Mouse (Mus musculus): ENCODE measurements around the gene Sema3f. TPM values are rescaled to one million over a fixed set of nuclear protein-coding genes. Genes with fewer than 3 reads are reported as not detected.

Sema3f gene
- polyA plus RNA-seq, 1 experiment from 2014 or later, result 21.3 TPM

GRCm38 (mm10) chr9:107653474-107653873 lies 56.8 kb downstream of the Sema3f start:
- Histone ChIP-seq H3K4me3 (replicated peaks) (no peak overlapping the region), H3K9ac (no peak overlapping the region), H3K36me3 (no peaks in the 10 kb centered on the region), H3K27ac (no peak overlapping the region), H3K4me1 (peaks cover 7% of the 10 kb centered on the region; the same call in 1 of the 2 replicates), H3K9me3 (no peaks in the 10 kb centered on the region), H3K4me2 (no peak overlapping the region), H3K27me3 (replicated peaks) (no peaks in the 10 kb centered on the region)
- 74% methylated on average over 2 of the region's 2 CpGs for WGBS
- ATAC-seq (ENCODE audit: insufficient read depth, low FRiP score, low read depth), result no peak

- Histone ChIP-seq H3K27ac (no peak overlapping the region), H3K4me1 (peaks cover 7% of the 10 kb centered on the region; the same call in 1 of the 2 replicates), H3K9ac (no peak overlapping the region), H3K4me2 (no peak overlapping the region), H3K27me3 (replicated peaks) (no peaks in the 10 kb centered on the region), H3K36me3 (no peaks in the 10 kb centered on the region), H3K9me3 (no peaks in the 10 kb centered on the region), H3K4me3 (replicated peaks) (no peak overlapping the region)
- ATAC-seq (ENCODE audit: insufficient read depth, low FRiP score, low read depth), result 0 out of 2 replicates have a peak, but pooled peaks have one; percentile 15
- 31% methylated on average over 12 of the region's 12 CpGs for WGBS
Observed at GRCm38 (mm10) chr9:107650708-107651481, 59.4 kb downstream of the Sema3f start.

GRCm38 (mm10) chr9:107650225-107650624 lies 60.0 kb downstream of the Sema3f start:
- no peak for ATAC-seq (ENCODE audit: insufficient read depth, low FRiP score, low read depth)
- no peaks in the 10 kb centered on the region for H3K9me3 ChIP-seq
- H3K4me2 ChIP-seq, result no peak overlapping the region
- 69% methylated on average over 7 of the region's 7 CpGs for WGBS
- no peak overlapping the region for H3K9ac ChIP-seq
- H3K27ac ChIP-seq, result no peak overlapping the region
- no peaks in the 10 kb centered on the region for H3K27me3 ChIP-seq (replicated peaks)
- H3K36me3 ChIP-seq, result no peaks in the 10 kb centered on the region
- peaks cover 9% of the 10 kb centered on the region; the same call in 1 of the 2 replicates for H3K4me1 ChIP-seq
- H3K4me3 ChIP-seq (replicated peaks), result no peak overlapping the region

- H3K4me1 ChIP-seq, result peaks cover 15% of the 10 kb centered on the region; the same call in 1 of the 2 replicates
- H3K9me3 ChIP-seq, result no peaks in the 10 kb centered on the region
- no peaks in the 10 kb centered on the region for H3K36me3 ChIP-seq
- no peaks in the 10 kb centered on the region for H3K27me3 ChIP-seq (replicated peaks)
- H3K4me3 ChIP-seq (replicated peaks), result no peak overlapping the region
- no peak overlapping the region for H3K27ac ChIP-seq
- ATAC-seq (ENCODE audit: insufficient read depth, low FRiP score, low read depth), result no peak
- 55% methylated on average over 3 of the region's 3 CpGs for WGBS
- H3K9ac ChIP-seq, result no peak overlapping the region
- no peak overlapping the region for H3K4me2 ChIP-seq
Observed at GRCm38 (mm10) chr9:107648767-107649166, 61.5 kb downstream of the Sema3f start.

- Histone ChIP-seq H3K27ac (no peak overlapping the region), H3K9ac (no peak overlapping the region), H3K4me1 (peaks cover 15% of the 10 kb centered on the region; the same call in 1 of the 2 replicates), H3K27me3 (replicated peaks) (no peaks in the 10 kb centered on the region), H3K9me3 (no peaks in the 10 kb centered on the region), H3K36me3 (no peaks in the 10 kb centered on the region), H3K4me3 (replicated peaks) (no peak overlapping the region), H3K4me2 (no peak overlapping the region)
- WGBS, result 79% methylated on average over 6 of the region's 6 CpGs
- no peak for ATAC-seq (ENCODE audit: insufficient read depth, low FRiP score, low read depth)
Observed at GRCm38 (mm10) chr9:107646975-107647374, 63.3 kb downstream of the Sema3f start.

- Histone ChIP-seq H3K27me3 (replicated peaks) (no peaks in the 10 kb centered on the region), H3K36me3 (no peaks in the 10 kb centered on the region), H3K27ac (no peak overlapping the region), H3K9me3 (no peaks in the 10 kb centered on the region), H3K9ac (no peak overlapping the region), H3K4me2 (no peak overlapping the region), H3K4me3 (replicated peaks) (no peak overlapping the region), H3K4me1 (peaks cover 9% of the 10 kb centered on the region; the same call in 1 of the 2 replicates)
- ATAC-seq (ENCODE audit: insufficient read depth, low FRiP score, low read depth), result peak; percentile 4; the same call in 1 of the 2 replicates
- WGBS, result 16% methylated on average over 5 of the region's 5 CpGs
Observed at GRCm38 (mm10) chr9:107645577-107645976, 64.7 kb downstream of the Sema3f start.

GRCm38 (mm10) chr9:107645153-107645510 lies 65.1 kb downstream of the Sema3f start:
- Histone ChIP-seq H3K27me3 (replicated peaks) (no peaks in the 10 kb centered on the region), H3K27ac (no peak overlapping the region; the same call in 1 of the 2 replicates), H3K9ac (0 out of 2 replicates have a peak overlapping the region, but pooled peaks have one; percentile 45), H3K36me3 (no peaks in the 10 kb centered on the region), H3K9me3 (no peaks in the 10 kb centered on the region), H3K4me2 (peak overlapping the region; percentile 52), H3K4me3 (replicated peaks) (no peak overlapping the region), H3K4me1 (peaks cover 8% of the 10 kb centered on the region; the same call in 1 of the 2 replicates)
- 0 out of 2 replicates have a peak, but pooled peaks have one; percentile 3 for ATAC-seq (ENCODE audit: insufficient read depth, low FRiP score, low read depth)
- 42% methylated on average over 7 of the region's 7 CpGs for WGBS

GRCm38 (mm10) chr9:107644495-107645152 lies 65.7 kb downstream of the Sema3f start:
- H3K4me3 ChIP-seq (replicated peaks), result peak overlapping the region; percentile 32
- peak overlapping the region; percentile 52 for H3K4me2 ChIP-seq
- peak overlapping the region; percentile 45 for H3K9ac ChIP-seq
- ATAC-seq (ENCODE audit: insufficient read depth, low FRiP score, low read depth), result peak; percentile 79
- no peak overlapping the region; the same call in 1 of the 2 replicates for H3K27ac ChIP-seq
- no peaks in the 10 kb centered on the region for H3K36me3 ChIP-seq
- H3K9me3 ChIP-seq, result no peaks in the 10 kb centered on the region
- no peaks in the 10 kb centered on the region for H3K27me3 ChIP-seq (replicated peaks)
- H3K4me1 ChIP-seq, result peaks cover 8% of the 10 kb centered on the region; the same call in 1 of the 2 replicates
- WGBS, result 4% methylated on average over 35 of the region's 35 CpGs

- ATAC-seq (ENCODE audit: insufficient read depth, low FRiP score, low read depth), result no peak
- Histone ChIP-seq H3K9ac (no peak overlapping the region), H3K27me3 (replicated peaks) (no peaks in the 10 kb centered on the region), H3K4me3 (replicated peaks) (no peak overlapping the region), H3K36me3 (no peaks in the 10 kb centered on the region), H3K27ac (no peak overlapping the region), H3K4me1 (peaks cover 8% of the 10 kb centered on the region; the same call in 1 of the 2 replicates), H3K4me2 (no peak overlapping the region), H3K9me3 (no peaks in the 10 kb centered on the region)
- 86% methylated on average over 13 of the region's 13 CpGs for WGBS
Observed at GRCm38 (mm10) chr9:107643544-107644214, 66.6 kb downstream of the Sema3f start.

GRCm38 (mm10) chr9:107641666-107642065 lies 68.6 kb downstream of the Sema3f start:
- H3K4me2 ChIP-seq, result no peak overlapping the region
- H3K36me3 ChIP-seq, result no peaks in the 10 kb centered on the region
- peaks cover 8% of the 10 kb centered on the region; the same call in 1 of the 2 replicates for H3K4me1 ChIP-seq
- H3K4me3 ChIP-seq (replicated peaks), result no peak overlapping the region
- ATAC-seq (ENCODE audit: insufficient read depth, low FRiP score, low read depth), result no peak
- H3K27ac ChIP-seq, result no peak overlapping the region
- H3K9ac ChIP-seq, result no peak overlapping the region
- H3K9me3 ChIP-seq, result no peaks in the 10 kb centered on the region
- H3K27me3 ChIP-seq (replicated peaks), result no peaks in the 10 kb centered on the region
- WGBS, result 64% methylated on average over 8 of the region's 8 CpGs

GRCm38 (mm10) chr9:107640257-107640772 lies 70.0 kb downstream of the Sema3f start:
- Histone ChIP-seq H3K4me1 (peaks cover 15% of the 10 kb centered on the region; the same call in 1 of the 2 replicates), H3K4me2 (no peak overlapping the region), H3K9me3 (no peaks in the 10 kb centered on the region), H3K9ac (no peak overlapping the region), H3K4me3 (replicated peaks) (no peak overlapping the region), H3K27ac (no peak overlapping the region), H3K27me3 (replicated peaks) (no peaks in the 10 kb centered on the region), H3K36me3 (no peaks in the 10 kb centered on the region)
- ATAC-seq (ENCODE audit: insufficient read depth, low FRiP score, low read depth), result no peak
- WGBS, result 36% methylated on average over 7 of the region's 8 CpGs
